Mouse (Mus musculus) liver, postnatal 0 days (tissue): ENCODE measurements around the gene Ddx43.
"Not testable (repeated sequence)": the region's sequence is repeated elsewhere in the genome, so short reads cannot be mapped to it uniquely, and the experiment has no call there.

Experiments
- CTCF ChIP-seq: sonication (generic); IDR thresholded peaks from 2 replicates; pipeline ENCODE4 v1.5.1; 2016; ENCODE audit warnings: antibody characterized with exemption, low read depth
- EP300 ChIP-seq: IDR thresholded peaks from 2 replicates; pipeline ENCODE4 v1.6.1; 2016; ENCODE audit warnings: antibody characterized with exemption, low read depth, mild to moderate bottlenecking

GRCm38 (mm10) chr9:78367959-78368358 is 27.6 kb upstream of the Ddx43 start, which contains the start of gene Dppa5a:
- TF ChIP-seq CTCF, EP300: not testable (repeated sequence)
